ENCODE assay signal across 9 mouse cellular contexts in genomic region chr4:54709751-54710150, GRCm38 (mm10).
"Had no signal": no experiment of that assay in that cellular context is flagged by ENCODE, and none has a peak within 500 bp of the region (broad histone marks: within the 10 kb centered on the region; RNA-seq: fewer than 3 reads in every experiment).

No protein-coding gene starts in this region.

- DNase-seq: lung, adult 18-20 months; lung, embryonic 14.5 days; lung, postnatal 10 days; lung, postnatal 36 days; right cerebral cortex, postnatal 14 days; spleen, adult 18-20 months; thymus, adult 18-20 months; thymus, postnatal 14 days; thymus, postnatal 36 days had no signal
